19 mouse cellular contexts compared by ENCODE assay signal in the genomic region with DNA sequence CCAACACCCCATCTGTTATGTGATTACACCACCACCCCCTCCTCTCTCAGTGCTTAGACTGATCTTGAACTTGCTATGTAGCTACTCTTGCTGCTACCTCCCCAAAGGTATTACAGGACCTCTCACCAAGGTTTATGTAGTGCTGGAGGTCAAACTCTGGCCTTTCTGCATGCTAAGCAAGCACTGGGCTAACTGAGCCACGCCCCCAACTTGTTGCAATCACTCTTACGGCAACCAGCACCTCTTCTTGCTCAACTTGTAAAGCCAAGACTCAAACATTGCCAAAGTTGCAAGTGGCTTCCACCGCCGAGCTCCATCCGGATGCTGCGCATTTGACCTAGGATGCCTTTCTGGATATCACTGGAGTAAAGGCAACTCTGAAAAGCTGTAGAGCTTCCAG.
DNase-seq lines count a peak whose midpoint lies in the region; ATAC-seq and TF ChIP-seq lines count a peak whose summit lies in the region.
"Had no signal": no experiment of that assay in that cellular context is flagged by ENCODE, and none has a peak within 500 bp of the region (broad histone marks: within the 10 kb centered on the region; RNA-seq: fewer than 3 reads in every experiment).

No protein-coding gene starts in this region.

- H3K9ac ChIP-seq in midbrain, embryonic 13.5 days (replicated peaks) = no peak overlapping the region
- H3K9ac ChIP-seq: limb, embryonic 13.5 days; midbrain, embryonic 15.5 days had no signal

- H3K36me3 ChIP-seq in midbrain, embryonic 13.5 days = peaks cover 10% of the 10 kb centered on the region
- H3K36me3 ChIP-seq: limb, embryonic 13.5 days had no signal

- no peak for TF ChIP-seq CTCF in cerebellum, adult 2 months (IDR thresholded peaks at IDR 0.05; ENCODE audit: borderline replicate concordance, insufficient read depth, low read depth, low read length)

- H3K9me3 ChIP-seq in midbrain, embryonic 13.5 days = no peaks in the 10 kb centered on the region
- H3K9me3 ChIP-seq: hindbrain, embryonic 10.5 days; limb, embryonic 13.5 days; midbrain, embryonic 15.5 days had no signal

- DNase-seq in ovary, postnatal 14 days (ENCODE audit: low spot score) = peak; percentile 2
- no peak for DNase-seq in ovary, adult 18-20 months (ENCODE audit: low spot score)
- peak; percentile 43 to 72 for DNase-seq in adrenal gland, postnatal 36 days
- peak; percentile 51 for DNase-seq in lung, postnatal 10 days
- peak; percentile 81 for DNase-seq in yolk sac, embryonic 10.5 days (ENCODE audit: low spot score)
- DNase-seq in kidney, adult 8-10 months = no peak
- no peak for DNase-seq in cerebellum, adult 2 months
- DNase-seq: cerebellum, adult 11 months; cerebellum, postnatal 25 days; kidney, adult 18-20 months; kidney, postnatal 25 days; right cerebral cortex, postnatal 25 days; thymus, postnatal 14 days had no signal

- 97% methylated on average over 6 of the region's 6 CpGs for WGBS in midbrain, embryonic 13.5 days
- WGBS in cerebellum, adult 2 months = 96% methylated on average over 6 of the region's 6 CpGs

- H3K27ac ChIP-seq in midbrain, embryonic 13.5 days = no peak overlapping the region
- no peak overlapping the region for H3K27ac ChIP-seq in cerebellum, adult 2 months (ENCODE audit: insufficient read depth, low read length)
- H3K27ac ChIP-seq: hindbrain, embryonic 10.5 days; limb, embryonic 13.5 days; macrophage; midbrain, embryonic 15.5 days had no signal

- H3K4me1 ChIP-seq in midbrain, embryonic 13.5 days (replicated peaks) = peaks cover 43% of the 10 kb centered on the region
- no peaks in the 10 kb centered on the region; the same call in 1 of the 2 replicates for H3K4me1 ChIP-seq in cerebellum, adult 2 months (ENCODE audit: control insufficient read depth, insufficient read depth, low read length)

- no peak for TF ChIP-seq POLR2A in cerebellum, adult 2 months (IDR thresholded peaks at IDR 0.05; ENCODE audit: borderline replicate concordance, insufficient read depth, low read length)

- no peak overlapping the region for H3K4me2 ChIP-seq in midbrain, embryonic 13.5 days (replicated peaks)
- H3K4me2 ChIP-seq: limb, embryonic 13.5 days; midbrain, embryonic 15.5 days had no signal

- no peak for ATAC-seq in midbrain, embryonic 13.5 days
- ATAC-seq: forebrain, embryonic 16.5 days; midbrain, embryonic 15.5 days had no signal

- H3K27me3 ChIP-seq in midbrain, embryonic 13.5 days = peaks cover 30% of the 10 kb centered on the region
- H3K27me3 ChIP-seq in cerebellum, adult 2 months (ENCODE audit: control insufficient read depth, insufficient read depth, low read length) = no peaks in the 10 kb centered on the region
- H3K27me3 ChIP-seq: limb, embryonic 13.5 days; midbrain, embryonic 15.5 days had no signal

- no peak overlapping the region for H3K4me3 ChIP-seq in midbrain, embryonic 13.5 days (replicated peaks)
- H3K4me3 ChIP-seq in cerebellum, adult 2 months (replicated peaks; ENCODE audit: insufficient read depth, low read depth, low read length) = no peak overlapping the region
- H3K4me3 ChIP-seq: hindbrain, embryonic 10.5 days; limb, embryonic 13.5 days; midbrain, embryonic 15.5 days had no signal

Comparison
In these comparisons a context has a peak if more than half of its experiments do, and no peak if none do; other contexts are left out.
1. DNase-seq: peak in ovary, postnatal 14 days (single experiment), adrenal gland, postnatal 36 days (2 of 2), lung, postnatal 10 days (single experiment) and yolk sac, embryonic 10.5 days (single experiment); none in ovary, adult 18-20 months (single experiment), kidney, adult 8-10 months (0 of 2) and cerebellum, adult 2 months (0 of 2).